Mouse (Mus musculus): ENCODE results near the gene Ptprn2.

Gene Ptprn2

DNA sequence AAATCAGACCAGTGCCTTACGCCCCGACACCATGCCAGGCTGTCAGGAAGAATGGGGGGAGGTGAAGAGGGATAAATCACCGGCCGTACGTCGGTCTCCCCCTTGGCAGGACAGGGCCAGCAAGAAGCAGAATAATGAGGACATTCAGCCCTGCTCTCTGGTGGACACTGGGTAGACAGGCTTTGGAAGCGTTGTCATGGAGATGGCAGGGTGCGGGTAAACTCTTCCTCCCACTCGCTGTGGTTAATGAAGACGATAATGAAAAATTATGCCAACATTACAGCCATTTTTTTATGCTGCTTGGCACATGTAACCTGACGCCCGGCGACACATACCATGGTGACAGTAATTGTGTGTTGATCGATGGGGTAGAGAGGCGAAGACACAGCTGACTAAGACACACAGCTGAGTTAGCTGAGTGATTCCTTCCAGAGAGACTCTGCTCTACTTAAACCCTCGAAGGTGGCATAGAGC, 621.7 kb downstream of the Ptprn2 start:
- no peak for DNase-seq (ENCODE audit: low read depth in 2 of 2, low spot score in 2 of 2)

DNA sequence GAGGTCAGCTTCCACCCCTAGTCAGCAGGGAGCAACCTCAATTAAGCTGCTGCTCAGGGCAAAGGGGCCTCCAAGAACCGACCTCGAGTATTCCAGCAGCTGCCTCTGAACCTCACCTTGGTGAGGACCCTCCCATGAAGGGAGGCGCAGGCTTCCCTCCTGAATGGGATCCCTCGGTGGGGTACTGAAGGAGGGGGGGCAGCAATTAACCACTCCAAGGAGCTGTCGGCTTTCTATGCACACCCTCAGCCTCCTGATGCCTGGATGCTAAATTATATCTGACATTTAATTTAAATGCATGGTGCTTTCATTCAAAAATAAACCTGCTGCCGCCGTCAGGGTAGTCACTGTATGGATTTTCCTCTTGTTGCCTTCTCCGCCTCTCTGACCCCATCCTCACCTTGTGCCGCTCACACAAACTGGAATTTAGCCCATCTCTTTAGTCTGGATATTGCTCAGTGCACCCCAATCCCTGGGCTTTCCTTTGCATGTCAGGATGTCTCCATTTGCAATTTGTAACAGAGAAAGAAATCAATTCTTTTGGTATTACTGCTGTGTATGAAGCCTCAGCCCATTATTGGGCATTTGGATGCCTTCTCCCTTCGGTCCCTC, 629.8 kb downstream of the Ptprn2 start:
- no peak for DNase-seq (ENCODE audit: low read depth in 2 of 2, low spot score in 2 of 2)

DNA sequence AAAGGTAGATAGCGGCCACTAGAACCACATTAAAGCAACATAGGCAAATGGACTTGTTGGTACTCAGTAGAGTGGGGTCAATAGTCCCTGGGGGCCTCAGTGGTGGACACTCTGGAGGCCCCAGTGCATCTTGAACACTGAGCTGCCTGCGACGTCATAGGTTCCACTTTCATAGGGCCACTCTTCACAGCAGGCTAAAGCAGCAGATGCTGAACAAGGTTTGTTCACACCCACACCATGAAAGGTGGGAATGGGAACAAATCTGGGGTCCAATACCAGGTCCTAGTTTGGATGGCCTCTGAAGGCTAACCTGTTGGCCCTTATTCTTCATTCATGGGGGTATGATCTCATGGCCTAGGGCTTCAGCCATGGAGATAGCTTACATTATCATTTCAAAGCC, 641.6 kb downstream of the Ptprn2 start:
- no peak for DNase-seq (ENCODE audit: low read depth in 2 of 2, low spot score in 2 of 2)

DNA sequence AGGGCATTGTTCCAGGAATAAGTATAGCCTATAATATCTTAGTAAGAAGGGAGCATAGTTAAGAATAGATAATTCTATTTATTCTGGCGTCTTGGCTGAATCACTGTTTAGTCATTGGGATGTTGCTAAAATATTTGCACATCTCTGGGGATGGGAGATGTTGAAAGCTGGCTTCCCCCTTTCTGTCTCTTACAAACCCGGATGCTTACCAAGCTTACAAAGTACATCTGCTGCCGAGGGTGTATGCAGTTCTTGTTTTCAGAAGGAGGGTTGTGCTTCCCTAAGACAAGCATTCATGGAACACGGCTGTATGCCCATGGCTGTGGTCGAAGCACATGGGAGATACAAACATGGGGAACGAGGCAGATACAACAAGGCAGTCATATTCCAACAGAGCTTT, 642.0 kb downstream of the Ptprn2 start:
- no peak for DNase-seq (ENCODE audit: low read depth in 2 of 2, low spot score in 2 of 2)

DNA sequence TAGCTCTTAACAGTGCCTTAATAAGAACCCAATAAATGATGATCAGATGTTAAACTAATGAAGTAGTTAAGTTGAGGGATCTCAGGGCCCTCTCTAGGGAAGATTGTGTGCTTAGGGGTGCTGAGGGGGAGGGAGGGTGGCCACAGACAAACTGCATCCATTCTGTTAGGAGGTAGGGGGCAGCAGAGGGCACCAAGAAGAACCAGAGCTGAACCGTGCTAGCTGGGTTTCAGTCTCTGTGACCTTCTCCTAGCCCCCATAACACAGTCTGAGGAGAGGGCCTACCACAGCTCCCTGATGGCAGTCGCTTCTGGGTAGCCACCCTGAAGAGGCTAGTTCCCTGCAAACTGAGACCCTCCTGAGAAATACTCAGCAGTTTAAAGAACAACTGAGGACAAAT, 646.6 kb downstream of the Ptprn2 start:
- DNase-seq (ENCODE audit: low read depth in 2 of 2, low spot score in 2 of 2), result no peak

DNA sequence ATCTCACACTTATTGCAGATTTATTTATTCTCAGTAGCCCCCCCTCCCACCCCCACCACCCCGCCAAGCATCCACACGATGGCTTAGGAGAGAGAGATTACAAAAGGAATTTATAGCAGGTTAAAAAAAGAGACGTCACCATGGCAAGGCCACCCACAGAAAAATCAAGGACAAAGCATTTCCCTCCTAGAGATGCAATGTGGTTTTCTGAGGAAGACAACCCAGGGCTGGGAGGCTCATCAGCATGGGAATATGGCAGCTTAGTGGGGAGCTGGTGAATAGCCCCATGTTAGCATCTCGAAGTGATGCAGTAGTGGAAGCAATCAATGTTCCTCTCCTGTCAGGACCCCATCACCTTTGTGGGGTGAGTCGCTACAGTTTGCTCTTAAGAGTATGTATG, 649.7 kb downstream of the Ptprn2 start:
- DNase-seq (ENCODE audit: low read depth in 2 of 2, low spot score in 2 of 2), result no peak

DNA sequence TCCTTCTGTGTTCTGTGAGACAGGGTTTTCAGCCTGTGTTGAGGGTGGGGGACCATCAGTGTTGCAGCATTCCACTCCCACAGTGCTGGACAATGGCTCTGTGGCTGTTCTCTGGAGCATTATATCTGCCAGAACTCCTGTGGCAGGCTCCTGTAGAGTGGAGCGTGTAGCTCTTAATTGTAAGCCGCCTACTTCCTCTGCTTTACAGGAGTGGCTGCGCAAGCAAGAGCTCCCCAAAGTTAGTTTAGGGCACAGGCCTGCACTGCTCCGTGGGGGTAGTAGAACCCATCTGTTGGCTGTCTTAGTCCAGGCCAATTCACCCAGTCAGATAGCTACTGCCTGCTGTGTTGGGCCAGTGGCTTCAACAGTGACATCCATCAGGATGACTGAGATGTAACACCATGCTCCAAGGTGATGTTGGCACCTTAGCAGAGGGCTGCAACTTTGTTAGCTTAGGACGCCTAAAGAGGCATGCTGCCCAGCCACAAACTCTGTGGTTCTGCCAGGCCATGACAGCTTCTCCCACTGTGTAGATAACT, 651.0 kb downstream of the Ptprn2 start:
- DNase-seq (ENCODE audit: low read depth in 2 of 2, low spot score in 2 of 2), result no peak

DNA sequence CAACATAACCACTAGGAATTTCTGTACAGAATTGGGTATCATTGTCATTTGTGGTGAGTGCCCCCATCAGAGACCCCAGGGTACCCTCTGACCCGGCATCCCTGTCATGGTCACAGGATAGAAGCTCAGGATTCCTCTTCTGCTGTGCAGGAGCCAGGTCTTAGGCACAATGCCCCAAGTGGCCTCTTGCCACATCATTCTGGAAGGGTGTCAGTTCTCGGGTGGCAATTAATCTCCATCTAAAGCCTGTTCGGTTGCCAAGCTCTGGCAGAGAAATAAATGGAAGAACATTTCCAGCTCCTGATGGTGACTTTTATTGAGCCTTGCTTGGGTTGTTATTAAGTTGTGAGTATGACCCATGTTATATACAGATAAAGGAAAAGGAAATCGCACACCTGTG, 655.4 kb downstream of the Ptprn2 start:
- no peak for DNase-seq (ENCODE audit: low read depth in 2 of 2, low spot score in 2 of 2)

DNA sequence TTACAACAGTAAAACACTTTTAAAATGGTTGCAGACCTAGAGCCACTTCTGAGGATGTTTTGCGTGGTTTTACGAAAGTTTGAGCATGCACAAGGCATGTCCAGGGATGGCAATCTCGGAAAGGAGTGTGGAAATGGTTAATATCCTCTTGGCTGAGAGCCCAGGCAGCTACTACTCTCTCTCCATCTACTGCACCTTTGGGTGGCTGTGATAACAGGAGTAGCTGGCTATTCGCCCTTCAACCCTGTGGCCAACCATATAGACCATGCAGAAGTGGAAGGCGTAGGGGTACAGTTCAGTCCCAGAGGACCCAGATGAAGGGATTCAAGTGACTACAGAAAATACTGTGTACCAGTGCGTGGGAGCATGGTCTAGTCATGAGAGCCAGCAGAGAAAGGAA, 655.9 kb downstream of the Ptprn2 start:
- no peak for DNase-seq (ENCODE audit: low read depth in 2 of 2, low spot score in 2 of 2)

DNA sequence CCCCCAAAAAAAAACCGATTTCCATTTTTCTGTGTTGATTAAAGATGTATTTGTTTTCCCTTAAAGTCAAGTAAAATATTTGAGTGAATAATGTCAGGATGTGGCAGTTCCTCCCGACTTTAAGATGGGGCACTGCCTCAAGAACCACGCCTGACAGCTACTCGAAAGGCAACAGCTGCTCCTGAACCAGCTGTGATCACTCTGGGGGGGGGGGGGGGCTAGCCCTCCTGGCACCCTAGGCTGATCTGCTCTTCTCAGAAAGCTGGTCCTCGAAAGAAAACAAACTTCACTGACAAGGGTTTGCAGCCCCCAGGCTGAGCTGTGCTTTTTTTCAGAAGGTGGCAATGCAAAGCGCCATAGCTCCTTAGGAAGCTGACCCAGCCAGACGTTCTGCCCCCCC, 663.7 kb downstream of the Ptprn2 start:
- no peak for DNase-seq (ENCODE audit: low read depth in 2 of 2, low spot score in 2 of 2)

DNA sequence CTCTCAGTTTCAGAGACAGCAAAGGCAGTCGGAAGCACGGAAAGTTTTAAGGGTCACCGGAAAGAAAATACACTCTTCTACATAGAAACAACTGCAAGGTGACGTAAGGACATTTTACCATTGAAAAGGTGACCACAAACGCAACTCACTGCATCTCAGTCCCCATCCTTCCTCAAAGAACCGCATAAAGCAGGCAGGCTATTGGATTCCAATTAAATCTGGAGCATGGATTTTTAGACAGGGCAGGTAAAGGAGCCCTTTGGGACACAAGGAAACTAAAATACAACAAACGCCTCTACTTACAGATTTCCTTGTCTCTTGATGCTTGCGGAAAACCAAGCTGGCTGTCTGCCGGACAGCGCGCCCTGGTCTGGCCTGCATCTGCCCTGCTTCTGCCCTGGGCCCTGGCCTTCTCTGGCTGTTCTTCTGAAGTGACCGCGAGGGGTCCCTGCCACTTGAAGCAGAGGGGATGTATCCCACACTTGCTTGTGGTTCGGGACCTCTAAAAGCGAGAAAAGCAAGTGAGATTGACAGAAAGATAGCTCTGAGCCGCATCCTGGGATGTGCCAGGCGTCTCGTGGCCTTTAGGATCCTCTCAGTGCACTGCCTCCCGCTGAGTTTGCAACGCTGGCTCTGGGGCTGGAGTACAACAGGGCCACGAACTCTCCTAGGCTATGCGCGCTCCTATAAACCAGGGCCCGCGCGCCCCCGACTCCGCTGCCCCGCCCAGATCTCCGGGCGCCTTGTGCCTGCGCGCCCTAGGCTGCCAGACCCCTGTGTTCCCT, 665.3 kb downstream of the Ptprn2 start:
- DNase-seq (ENCODE audit: low read depth in 2 of 2, low spot score in 2 of 2), result no peak

DNA sequence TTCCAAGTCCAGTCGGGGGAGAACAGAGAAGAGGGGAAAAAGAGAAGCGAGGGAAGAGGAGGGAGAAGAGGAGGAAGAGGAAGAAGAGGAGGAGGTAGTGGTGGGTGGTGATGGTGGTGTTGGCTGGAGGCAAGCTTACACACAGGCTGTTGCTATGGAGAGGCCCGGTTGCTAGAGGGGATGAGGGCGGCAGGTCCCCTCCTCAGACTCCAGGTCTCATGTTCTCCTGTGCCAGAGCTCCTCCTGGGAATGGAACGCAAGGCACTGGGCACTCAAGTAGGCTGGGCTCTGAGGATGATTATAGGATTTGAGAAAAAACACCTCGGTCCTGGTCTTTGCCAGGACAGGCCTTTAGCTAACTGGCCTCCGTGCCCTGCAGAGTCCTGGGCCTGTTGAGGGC, 666.1 kb downstream of the Ptprn2 start:
- DNase-seq (ENCODE audit: low read depth in 2 of 2, low spot score in 2 of 2), result no peak

DNA sequence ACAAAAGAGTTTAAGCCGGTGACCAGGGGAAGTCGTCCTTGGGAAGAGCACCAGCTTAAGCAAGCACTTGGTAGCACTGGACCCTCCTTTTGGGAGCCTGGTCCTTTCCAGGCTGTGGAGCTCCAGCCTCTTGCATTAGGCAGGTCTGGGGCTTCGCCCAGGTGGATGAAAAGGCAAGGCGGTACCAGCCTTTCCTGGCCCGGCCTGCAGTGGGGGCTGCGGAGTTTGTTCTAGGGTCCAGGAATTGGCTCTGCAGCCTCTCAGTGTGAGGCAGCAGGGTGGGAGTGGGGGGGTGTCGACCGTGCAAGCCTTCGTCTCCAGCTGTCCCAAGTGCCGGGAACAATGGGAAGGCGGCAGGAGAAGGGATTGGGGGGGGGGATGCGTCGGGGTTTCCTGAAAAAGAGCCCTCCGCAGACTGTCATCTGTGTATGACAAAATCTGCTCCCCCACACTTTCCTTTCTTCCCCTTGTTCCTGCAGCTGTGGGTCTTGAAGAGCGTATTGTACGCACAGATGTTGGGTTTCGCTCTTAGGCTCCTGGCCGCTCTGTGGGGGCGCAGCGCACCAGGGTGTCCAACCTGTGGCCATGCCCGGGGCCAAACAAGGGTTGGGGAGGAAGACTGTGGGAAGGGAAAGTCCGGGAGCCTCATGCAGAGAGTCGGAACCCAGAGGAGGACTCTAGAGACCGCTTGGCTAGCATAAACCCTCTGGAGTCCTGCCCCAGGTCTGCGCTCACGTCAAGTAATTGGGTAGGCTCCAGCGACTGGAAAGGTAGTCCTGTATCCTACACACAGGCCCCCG, 667.0 kb downstream of the Ptprn2 start:
- DNase-seq (ENCODE audit: low read depth in 2 of 2, low spot score in 2 of 2), result no peak

DNA sequence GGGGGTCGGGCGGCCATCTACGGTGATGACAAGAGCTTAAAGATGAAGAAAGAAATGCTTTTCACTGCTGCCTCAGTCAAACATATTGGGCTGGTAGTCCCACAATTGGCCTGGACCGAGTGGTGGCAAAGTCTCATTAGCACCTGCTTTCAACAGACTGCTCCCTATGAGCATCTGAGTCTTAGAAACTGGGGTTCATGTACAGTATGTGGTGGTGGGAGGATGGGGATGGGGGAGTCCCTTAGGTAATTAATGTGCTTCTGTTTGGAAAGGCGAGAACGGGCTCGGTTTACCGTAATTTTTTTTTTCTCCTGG, 667.6 kb downstream of the Ptprn2 start:
- DNase-seq (ENCODE audit: low read depth in 2 of 2, low spot score in 2 of 2), result no peak

DNA sequence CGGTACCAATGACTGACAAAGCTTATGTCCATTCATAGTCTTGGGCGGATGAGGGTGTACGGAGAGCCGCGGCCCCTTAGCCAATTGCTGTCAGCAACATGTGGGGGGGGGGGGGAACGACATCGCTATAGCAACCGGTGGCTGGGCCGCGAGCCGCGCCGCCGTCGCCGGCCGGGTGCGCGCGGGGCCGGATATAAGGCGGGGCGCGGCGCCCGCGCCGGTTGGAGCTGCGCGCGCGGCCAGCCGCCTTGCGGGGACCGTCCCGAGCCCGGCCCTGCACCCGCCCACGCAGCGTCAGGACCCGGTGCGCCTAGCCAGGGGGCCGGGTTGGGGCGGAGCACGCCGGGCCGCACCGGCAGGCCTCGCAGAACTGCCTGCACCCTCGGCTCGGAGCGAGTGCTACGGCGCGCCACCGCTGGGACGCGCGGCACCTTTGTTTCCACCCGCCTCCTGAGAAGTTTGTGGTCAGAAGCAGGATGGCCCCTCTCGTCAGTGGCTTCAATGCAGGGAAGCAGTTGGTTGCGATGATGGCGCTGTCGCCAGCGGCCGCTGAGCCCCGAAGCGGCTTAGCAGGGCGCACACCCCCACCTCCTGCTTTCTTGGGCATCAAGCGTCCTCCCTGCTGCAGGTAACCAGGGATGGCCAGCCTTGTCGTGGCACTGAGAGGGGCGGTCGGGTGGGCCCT, 668.3 kb downstream of the Ptprn2 start:
- no peak for DNase-seq (ENCODE audit: low read depth in 2 of 2, low spot score in 2 of 2)

DNA sequence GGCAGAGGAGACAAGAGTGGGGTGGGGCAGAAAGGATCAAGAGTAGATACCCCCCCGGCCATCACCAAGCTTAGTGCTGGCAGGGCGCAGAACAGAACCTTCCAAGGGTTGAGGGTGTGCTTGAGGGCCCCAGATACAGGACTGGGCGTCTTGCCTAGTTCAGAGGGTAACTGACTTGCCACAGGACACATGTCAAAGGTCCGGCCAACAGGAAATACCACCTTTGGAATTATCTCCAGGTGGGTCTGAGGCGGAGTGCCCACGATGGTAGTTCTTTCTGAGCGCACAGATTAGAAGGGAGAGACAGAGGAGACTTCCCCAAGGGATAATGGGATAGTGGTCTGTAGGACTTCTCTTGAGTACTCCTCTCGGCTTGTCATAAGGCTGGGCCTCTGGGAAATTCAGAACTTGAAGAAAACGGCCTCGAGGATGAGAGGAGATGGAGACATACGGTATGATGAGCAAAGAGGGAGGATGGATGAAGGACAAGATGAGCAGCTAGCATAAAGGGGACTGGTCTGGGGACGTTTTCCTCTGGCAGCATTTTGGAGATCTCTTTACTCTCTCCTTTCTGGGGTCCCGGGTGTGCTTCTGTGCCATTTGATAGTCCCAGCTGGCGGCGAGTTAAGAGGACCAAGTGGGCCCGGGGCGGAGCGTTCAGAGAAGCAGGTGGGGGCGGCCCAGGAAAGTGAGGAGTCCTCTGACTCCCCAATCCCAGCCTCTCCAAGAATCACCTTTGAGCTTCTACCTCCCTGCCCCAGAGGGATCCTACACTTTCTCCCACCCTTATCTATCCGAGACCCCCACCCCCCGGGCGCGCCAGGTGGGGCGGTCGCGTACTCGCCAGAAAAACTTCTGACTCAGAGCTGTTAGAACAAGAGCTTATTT, 669.1 kb downstream of the Ptprn2 start:
- no peak for DNase-seq (ENCODE audit: low read depth in 2 of 2, low spot score in 2 of 2)

DNA sequence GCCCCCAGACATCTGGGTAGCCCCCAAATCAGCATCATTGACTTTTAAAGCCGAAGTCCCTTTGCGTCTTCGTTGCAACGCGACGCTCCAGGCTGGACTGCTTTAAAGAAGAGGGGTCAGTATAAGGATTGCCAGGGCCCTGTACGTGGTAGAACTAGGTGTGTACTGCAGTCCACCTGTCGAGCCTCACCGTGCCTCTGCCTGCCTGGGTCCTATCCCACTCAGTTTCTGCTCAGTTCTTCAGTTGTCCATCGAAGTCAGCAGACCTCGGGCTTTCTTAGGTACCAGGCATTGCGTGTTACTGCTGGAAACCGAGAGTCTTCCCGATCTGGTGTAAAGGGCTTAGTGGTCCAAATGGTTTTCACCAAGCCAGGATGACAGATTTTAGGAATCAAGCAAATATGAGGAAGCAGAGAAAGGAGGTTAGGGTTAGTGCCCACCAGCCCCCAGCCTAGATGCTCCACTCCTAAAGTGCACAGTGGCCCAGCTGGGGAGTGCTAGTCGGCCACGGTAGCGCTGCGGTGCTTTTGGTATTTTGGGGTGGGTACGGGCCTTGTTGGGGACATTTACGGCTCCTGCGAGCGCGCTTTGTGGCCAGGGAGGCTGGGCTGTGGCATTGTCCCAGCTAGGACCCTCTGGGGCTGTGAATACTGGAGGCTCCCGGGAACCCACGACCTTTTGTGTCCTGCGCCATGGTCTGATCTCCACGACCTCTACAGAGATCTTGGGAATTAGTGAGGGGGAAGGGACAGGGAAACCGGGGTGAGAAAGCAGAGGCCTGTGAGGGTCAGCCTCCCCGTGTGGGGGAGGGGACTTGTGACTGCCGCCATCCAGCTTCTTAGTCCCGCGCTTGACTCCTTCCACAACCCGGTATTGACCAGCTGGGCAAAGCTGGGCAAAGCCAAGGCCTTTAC, 670.0 kb downstream of the Ptprn2 start:
- no peak for DNase-seq (ENCODE audit: low read depth in 2 of 2, low spot score in 2 of 2)

DNA sequence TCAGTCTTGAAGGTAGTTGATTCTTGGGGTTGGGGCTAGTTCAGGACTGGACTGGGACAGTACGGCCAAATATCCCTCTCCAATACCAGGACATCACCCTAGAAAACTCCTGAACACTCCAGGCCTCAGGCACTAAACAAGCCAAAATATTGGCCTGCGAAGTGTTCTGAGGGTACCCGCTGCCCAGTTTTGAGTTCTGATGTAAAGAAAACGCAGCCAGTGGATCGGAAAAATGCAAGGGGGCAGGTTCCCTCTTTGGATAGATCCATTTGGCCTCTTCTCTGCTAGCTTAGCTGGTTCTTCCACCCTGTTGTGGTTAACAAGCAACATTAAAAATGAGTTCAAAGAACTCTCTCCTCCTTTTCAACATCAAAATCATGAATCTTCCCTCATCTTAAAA, 670.7 kb downstream of the Ptprn2 start:
- DNase-seq (ENCODE audit: low read depth in 2 of 2, low spot score in 2 of 2), result no peak

DNA sequence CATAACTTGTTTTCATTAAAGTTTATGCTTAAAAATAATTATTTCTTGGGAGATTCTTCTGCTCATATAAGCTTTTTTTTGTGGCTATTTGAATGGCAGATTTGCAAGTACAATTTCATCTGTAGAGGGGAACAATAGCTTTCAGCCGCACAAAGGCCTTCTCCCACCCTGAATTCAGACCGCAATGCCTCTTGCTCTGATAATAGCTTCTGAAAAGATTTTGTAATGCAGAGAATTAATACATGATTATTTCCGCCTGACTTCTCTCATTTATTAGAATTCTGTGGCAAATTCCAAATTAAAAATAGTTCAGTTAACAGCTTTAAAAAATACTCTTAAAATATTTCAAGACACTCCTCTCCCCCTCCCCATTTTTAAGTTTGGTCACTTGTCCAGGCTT, 671.3 kb downstream of the Ptprn2 start:
- no peak for DNase-seq (ENCODE audit: low read depth in 2 of 2, low spot score in 2 of 2)
